Mouse (Mus musculus) 3T3-L1 (cell line): ENCODE measurements around the gene Nacc2.

Experiments used
- DNase-seq: peaks from one replicate; pipeline ENCODE4 v3.0.0-alpha.2; 2015; ENCODE audit warnings: low read depth, low spot score

Gene Nacc2

GRCm38 (mm10) chr2:26139545-26140206 lies 16.7 kb upstream of the Nacc2 start:
- DNase-seq, result no peak

- DNase-seq, result no peak
These were observed 16.1 kb upstream of the Nacc2 start for GRCm38 (mm10) chr2:26139034-26139544.

- DNase-seq, result no peak
These were observed 15.4 kb upstream of the Nacc2 start for GRCm38 (mm10) chr2:26138252-26139033.

- no peak for DNase-seq
These were observed 11.6 kb upstream of the Nacc2 start for GRCm38 (mm10) chr2:26134591-26134990.

- peak; percentile 90 for DNase-seq
These were observed 9.9 kb upstream of the Nacc2 start for GRCm38 (mm10) chr2:26132628-26133551.

GRCm38 (mm10) chr2:26131327-26131726 lies 8.3 kb upstream of the Nacc2 start:
- DNase-seq, result no peak

- DNase-seq, result no peak
These were observed 6.9 kb upstream of the Nacc2 start for GRCm38 (mm10) chr2:26129962-26130361.

- DNase-seq, result no peak
These were observed 6.3 kb upstream of the Nacc2 start for GRCm38 (mm10) chr2:26129346-26129745.

- no peak for DNase-seq
These were observed 595 bp downstream of the Nacc2 start for GRCm38 (mm10) chr2:26122171-26123078.

- no peak for DNase-seq
These were observed 1.4 kb downstream of the Nacc2 start for GRCm38 (mm10) chr2:26121541-26122083.

- DNase-seq, result no peak
These were observed 3.4 kb downstream of the Nacc2 start for GRCm38 (mm10) chr2:26119626-26120025.

GRCm38 (mm10) chr2:26119310-26119592 lies 3.8 kb downstream of the Nacc2 start:
- peak; percentile 50 for DNase-seq

- DNase-seq, result peak; percentile 66
These were observed 4.3 kb downstream of the Nacc2 start for GRCm38 (mm10) chr2:26118584-26119309.

GRCm38 (mm10) chr2:26117580-26117979 lies 5.4 kb downstream of the Nacc2 start:
- DNase-seq, result peak; percentile 58

- no peak for DNase-seq
These were observed 6.5 kb downstream of the Nacc2 start for GRCm38 (mm10) chr2:26116550-26116949.

- DNase-seq, result no peak
These were observed 7.8 kb downstream of the Nacc2 start for GRCm38 (mm10) chr2:26115215-26115614.

- DNase-seq, result no peak
These were observed 14.8 kb downstream of the Nacc2 start for GRCm38 (mm10) chr2:26108237-26108636.

GRCm38 (mm10) chr2:26107011-26107410 lies 16.0 kb downstream of the Nacc2 start:
- no peak for DNase-seq

- DNase-seq, result no peak
These were observed 16.8 kb downstream of the Nacc2 start for GRCm38 (mm10) chr2:26106233-26106632.

- DNase-seq, result no peak
These were observed 22.7 kb downstream of the Nacc2 start for GRCm38 (mm10) chr2:26100296-26100695.
